Mouse (Mus musculus): ENCODE data around the gene Slc24a3. TPM values are rescaled to one million over a fixed set of nuclear protein-coding genes. Genes with fewer than 3 reads are reported as not detected.

The Slc24a3 gene
- total RNA-seq, 1 experiment from 2014 or later, result 3.8 TPM

- no peak for ATAC-seq (replicated peaks; ENCODE audit: low read depth, poor library complexity, severe bottlenecking)
Measured at GRCm38 (mm10) chr2:145336406-145336805, 168.9 kb downstream of the Slc24a3 start.

- no peak for ATAC-seq (replicated peaks; ENCODE audit: low read depth, poor library complexity, severe bottlenecking)
Measured at GRCm38 (mm10) chr2:145340816-145341215, 173.3 kb downstream of the Slc24a3 start.

GRCm38 (mm10) chr2:145342956-145343355 is 175.4 kb downstream of the Slc24a3 start:
- no peak for ATAC-seq (replicated peaks; ENCODE audit: low read depth, poor library complexity, severe bottlenecking)

DNA sequence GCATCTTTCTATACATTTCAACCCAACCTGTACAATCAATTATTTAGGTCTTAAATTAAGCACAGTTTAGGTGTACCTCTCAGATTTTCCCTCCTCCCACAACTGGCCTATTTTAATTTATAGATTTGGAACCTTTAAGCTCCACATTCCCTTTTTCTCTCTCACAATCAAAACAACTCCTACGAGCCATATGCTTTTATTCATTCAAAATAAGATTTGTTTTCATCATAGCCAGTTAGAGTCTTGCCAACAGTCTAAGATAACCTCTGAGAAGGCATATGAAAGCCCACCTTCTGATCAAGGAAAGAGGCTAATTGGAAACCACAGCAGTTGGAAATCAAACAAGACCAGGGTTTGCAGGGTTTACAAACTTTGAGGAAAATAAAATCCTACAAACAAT is 177.0 kb downstream of the Slc24a3 start:
- ATAC-seq (replicated peaks; ENCODE audit: low read depth, poor library complexity, severe bottlenecking), result no peak

- ATAC-seq (replicated peaks; ENCODE audit: low read depth, poor library complexity, severe bottlenecking), result no peak
Measured at GRCm38 (mm10) chr2:145353801-145354200, 186.2 kb downstream of the Slc24a3 start.

DNA sequence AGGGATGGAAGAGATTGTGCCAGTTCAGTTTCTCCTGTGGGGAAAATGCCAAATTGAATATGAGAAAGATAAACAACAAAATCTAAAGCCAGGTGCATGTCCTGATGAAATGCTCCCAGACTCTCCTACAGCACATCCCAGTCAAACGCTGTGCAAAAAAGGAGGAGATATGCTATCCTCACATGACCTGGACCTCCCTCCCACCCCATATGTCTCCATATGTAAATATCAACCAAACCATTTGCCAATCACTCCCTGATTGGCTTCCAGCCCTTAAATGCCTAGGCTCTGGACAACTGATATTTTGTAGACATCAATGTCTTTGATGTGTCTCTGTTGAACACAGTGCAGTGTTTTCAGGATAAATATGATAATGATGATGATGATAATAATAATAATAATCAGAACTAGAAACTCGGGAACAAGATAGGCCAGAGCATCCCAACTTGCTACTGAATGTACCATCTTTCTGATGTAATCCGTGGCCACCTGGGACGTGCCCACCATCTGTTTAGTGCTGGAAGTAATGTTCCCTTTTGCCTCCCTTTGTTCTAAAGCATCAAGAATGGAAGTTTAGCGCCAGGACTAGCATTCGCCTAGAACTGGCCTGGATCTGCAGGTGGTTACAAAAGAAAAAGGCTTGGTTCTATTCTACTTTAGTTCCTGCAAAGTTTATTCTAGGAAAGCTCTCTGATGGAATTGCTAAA is 190.8 kb downstream of the Slc24a3 start:
- no peak for ATAC-seq (replicated peaks; ENCODE audit: low read depth, poor library complexity, severe bottlenecking)

GRCm38 (mm10) chr2:145363604-145364003 is 196.1 kb downstream of the Slc24a3 start:
- ATAC-seq (replicated peaks; ENCODE audit: low read depth, poor library complexity, severe bottlenecking), result no peak

GRCm38 (mm10) chr2:145368701-145369100 is 201.1 kb downstream of the Slc24a3 start:
- no peak for ATAC-seq (replicated peaks; ENCODE audit: low read depth, poor library complexity, severe bottlenecking)

DNA sequence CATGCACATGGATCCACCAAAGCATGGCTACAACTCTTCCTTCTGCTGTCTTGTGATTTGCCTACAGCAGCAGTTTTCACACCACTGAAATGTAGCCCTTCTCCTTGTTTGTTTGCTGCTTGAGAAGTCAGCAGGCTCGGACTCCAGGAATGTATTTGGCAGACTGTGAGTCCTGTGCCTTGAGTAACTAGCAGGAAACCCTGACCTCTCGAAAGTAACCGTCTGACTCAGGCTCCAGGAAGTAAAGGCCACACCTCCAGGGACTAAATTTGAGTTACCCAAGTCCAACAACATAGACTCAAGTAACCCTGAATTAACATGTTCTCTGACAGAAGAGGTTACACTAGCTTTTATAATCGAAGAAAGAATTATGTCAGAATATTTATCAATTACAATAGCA is 203.2 kb downstream of the Slc24a3 start:
- ATAC-seq (replicated peaks; ENCODE audit: low read depth, poor library complexity, severe bottlenecking), result peak; percentile 59; the same call in 1 of the 2 replicates

DNA sequence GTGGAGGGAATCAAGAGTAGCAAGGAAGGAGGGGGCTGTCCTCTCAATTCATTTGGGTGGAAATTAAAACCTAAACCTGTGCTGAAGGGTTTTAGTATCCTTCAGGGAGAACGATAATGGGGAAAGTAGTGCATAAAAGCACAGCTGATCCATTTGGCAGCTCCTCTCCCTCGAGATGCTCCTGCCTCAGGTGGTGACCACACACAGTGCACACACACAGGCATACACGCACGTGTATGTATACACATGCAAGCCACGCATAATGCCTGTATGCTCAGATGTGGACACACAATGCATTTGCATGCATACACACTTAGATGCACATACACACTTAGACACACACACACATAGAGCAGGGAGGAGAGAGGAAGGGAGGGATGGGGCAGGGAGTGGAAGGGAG is 206.2 kb downstream of the Slc24a3 start:
- no peak for ATAC-seq (replicated peaks; ENCODE audit: low read depth, poor library complexity, severe bottlenecking)

- no peak for ATAC-seq (replicated peaks; ENCODE audit: low read depth, poor library complexity, severe bottlenecking)
Measured at GRCm38 (mm10) chr2:145382908-145383770, 215.6 kb downstream of the Slc24a3 start.

GRCm38 (mm10) chr2:145384221-145384620 is 216.7 kb downstream of the Slc24a3 start:
- ATAC-seq (replicated peaks; ENCODE audit: low read depth, poor library complexity, severe bottlenecking), result no peak

- no peak for ATAC-seq (replicated peaks; ENCODE audit: low read depth, poor library complexity, severe bottlenecking)
Measured at GRCm38 (mm10) chr2:145385220-145385619, 217.7 kb downstream of the Slc24a3 start.

- ATAC-seq (replicated peaks; ENCODE audit: low read depth, poor library complexity, severe bottlenecking), result no peak
Measured at GRCm38 (mm10) chr2:145385773-145386172, 218.2 kb downstream of the Slc24a3 start.

- no peak for ATAC-seq (replicated peaks; ENCODE audit: low read depth, poor library complexity, severe bottlenecking)
Measured at GRCm38 (mm10) chr2:145395804-145396203, 228.2 kb downstream of the Slc24a3 start.

DNA sequence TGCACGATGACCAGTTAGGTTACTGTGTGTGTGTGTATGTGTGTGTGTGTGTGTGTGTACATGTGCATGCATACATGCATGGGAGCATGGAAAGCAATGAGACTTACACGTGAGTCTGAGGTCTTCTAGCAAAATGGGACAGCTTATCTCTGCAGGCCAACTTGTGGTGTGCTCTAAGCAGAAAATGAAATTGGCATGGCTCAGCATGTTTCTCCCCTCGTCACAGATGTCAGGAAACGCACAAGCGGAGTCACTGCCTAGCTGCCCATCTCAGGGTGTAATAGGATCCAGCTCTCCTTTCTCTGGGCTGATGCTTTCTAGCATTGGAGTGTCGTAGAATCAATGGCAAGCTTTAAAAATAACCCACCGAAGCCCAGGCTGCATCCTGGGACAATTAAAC is 229.0 kb downstream of the Slc24a3 start:
- 0 out of 2 replicates have a peak, but pooled peaks have one; percentile 32 for ATAC-seq (replicated peaks; ENCODE audit: low read depth, poor library complexity, severe bottlenecking)

GRCm38 (mm10) chr2:145397456-145398206 is 230.1 kb downstream of the Slc24a3 start:
- no peak for ATAC-seq (replicated peaks; ENCODE audit: low read depth, poor library complexity, severe bottlenecking)

- ATAC-seq (replicated peaks; ENCODE audit: low read depth, poor library complexity, severe bottlenecking), result no peak
Measured at GRCm38 (mm10) chr2:145401240-145401805, 233.8 kb downstream of the Slc24a3 start.

- no peak for ATAC-seq (replicated peaks; ENCODE audit: low read depth, poor library complexity, severe bottlenecking)
Measured at GRCm38 (mm10) chr2:145401996-145402395, 234.4 kb downstream of the Slc24a3 start.

DNA sequence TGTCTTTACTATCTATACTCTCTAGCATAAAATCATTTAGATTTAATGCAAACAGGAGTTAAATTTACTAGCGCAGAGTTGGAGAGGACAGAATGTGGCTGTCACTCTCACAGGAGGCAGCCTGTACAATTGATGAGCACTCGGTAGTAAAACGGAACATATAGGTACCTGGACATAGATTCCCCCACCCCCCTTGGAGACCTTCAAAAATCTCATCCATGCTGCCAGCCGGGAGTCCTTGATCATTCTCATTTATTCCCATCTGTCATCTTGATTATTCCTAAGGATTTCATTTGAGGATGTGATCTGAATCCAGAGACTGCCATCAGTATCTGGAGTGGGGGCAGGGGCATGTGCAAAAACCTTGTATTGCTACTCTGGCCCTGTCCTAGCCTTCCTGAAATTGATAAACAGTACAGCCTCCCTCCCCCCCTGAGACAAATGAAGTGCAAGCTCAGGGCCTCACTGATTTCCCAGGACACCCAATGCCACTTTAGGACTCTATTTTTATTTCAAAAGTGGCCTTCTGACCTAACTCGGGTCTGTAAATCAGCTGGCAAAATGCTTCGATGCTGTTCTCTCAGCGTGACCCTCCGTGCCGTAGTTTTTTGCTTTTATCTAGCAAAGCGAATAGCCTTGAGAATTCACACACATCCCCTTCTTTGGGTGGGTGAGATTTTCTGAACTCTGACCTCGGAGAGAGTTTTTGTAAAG is 237.4 kb downstream of the Slc24a3 start:
- no peak for ATAC-seq (replicated peaks; ENCODE audit: low read depth, poor library complexity, severe bottlenecking)

Data from common myeloid progenitor, adult 5-6 weeks (primary cell).